Mouse (Mus musculus): ENCODE results near the gene Psmb4. TPM values are rescaled to one million over a fixed set of nuclear protein-coding genes. Genes with fewer than 3 reads are reported as not detected.
"Not testable (repeated sequence)": the region's sequence is repeated elsewhere in the genome, so short reads cannot be mapped to it uniquely, and the experiment has no call there.

Gene Psmb4
- polyA plus RNA-seq, 1 experiment: 475 TPM

GRCm38 (mm10) chr3:94911050-94911693, 24.4 kb upstream of the Psmb4 start:
- TF ChIP-seq CEBPB (IDR thresholded peaks at IDR 0.05; ENCODE audit: insufficient read depth, poor library complexity, severe bottlenecking): no peak
- no peak for TF ChIP-seq MAX (IDR thresholded peaks at IDR 0.05; ENCODE audit: low read depth)
- no peak for TF ChIP-seq TCF12 (IDR thresholded peaks at IDR 0.05; ENCODE audit: insufficient read depth, poor library complexity, severe bottlenecking)
- no peak for TF ChIP-seq MYOG (IDR thresholded peaks at IDR 0.05; ENCODE audit: control insufficient read depth in 1 of 3, insufficient read depth in 1 of 3, insufficient read length in 2 of 3, low read depth in 2 of 3)
- no peak for TF ChIP-seq USF1 (IDR thresholded peaks at IDR 0.05; ENCODE audit: low read depth)
- TF ChIP-seq SRF (IDR thresholded peaks at IDR 0.05; ENCODE audit: control insufficient read depth, insufficient read length, low read depth): no peak
- no peak for TF ChIP-seq TCF3 (IDR thresholded peaks at IDR 0.05; ENCODE audit: insufficient read length, low read depth)
- no peak for TF ChIP-seq POLR2AphosphoS2 (IDR thresholded peaks at IDR 0.05; ENCODE audit: insufficient read length, low read depth)
- TF ChIP-seq MYOD1 (IDR thresholded peaks at IDR 0.05; ENCODE audit: control insufficient read depth in 1 of 3, insufficient read length in 2 of 3, low read depth in 2 of 3): no peak
- no peak for TF ChIP-seq REST (IDR thresholded peaks at IDR 0.05; ENCODE audit: insufficient read depth, insufficient read length)
- no peak for TF ChIP-seq E2F4 (IDR thresholded peaks at IDR 0.05; ENCODE audit: insufficient read depth)
- no peak for TF ChIP-seq POLR2A (IDR thresholded peaks at IDR 0.05; ENCODE audit: insufficient read length, low read depth)
- Histone ChIP-seq H3K27me3 (ENCODE audit: control insufficient read depth, insufficient read depth, insufficient read length) (peaks cover 10% of the 10 kb centered on the region), H3K4me2 (ENCODE audit: low read depth) (no peak overlapping the region), H3K4me3 (no peak overlapping the region), H3K36me3 (ENCODE audit: control insufficient read depth, insufficient read depth) (no peaks in the 10 kb centered on the region), H3ac (ENCODE audit: control insufficient read depth, insufficient read length) (no peak overlapping the region), H3K79me2 (ENCODE audit: control insufficient read depth, insufficient read depth) (no peaks in the 10 kb centered on the region)

GRCm38 (mm10) chr3:94906482-94906881, 19.7 kb upstream of the Psmb4 start:
- Histone ChIP-seq H3K27me3 (ENCODE audit: control insufficient read depth, insufficient read depth, insufficient read length) (peaks cover 5% of the 10 kb centered on the region), H3K4me2 (ENCODE audit: low read depth) (no peak overlapping the region), H3K4me3 (no peak overlapping the region), H3ac (ENCODE audit: control insufficient read depth, insufficient read length) (no peak overlapping the region), H3K36me3 (ENCODE audit: control insufficient read depth, insufficient read depth) (no peaks in the 10 kb centered on the region), H3K79me2 (ENCODE audit: control insufficient read depth, insufficient read depth) (no peaks in the 10 kb centered on the region)
- no peak for TF ChIP-seq TCF3 (IDR thresholded peaks at IDR 0.05; ENCODE audit: insufficient read length, low read depth)
- TF ChIP-seq CEBPB (IDR thresholded peaks at IDR 0.05; ENCODE audit: insufficient read depth, poor library complexity, severe bottlenecking): no peak
- no peak for TF ChIP-seq POLR2AphosphoS2 (IDR thresholded peaks at IDR 0.05; ENCODE audit: insufficient read length, low read depth)
- no peak for TF ChIP-seq SRF (IDR thresholded peaks at IDR 0.05; ENCODE audit: control insufficient read depth, insufficient read length, low read depth)
- TF ChIP-seq USF1 (IDR thresholded peaks at IDR 0.05; ENCODE audit: low read depth): no peak
- no peak for TF ChIP-seq MYOD1 (IDR thresholded peaks at IDR 0.05; ENCODE audit: control insufficient read depth in 1 of 3, insufficient read length in 2 of 3, low read depth in 2 of 3)
- TF ChIP-seq E2F4 (IDR thresholded peaks at IDR 0.05; ENCODE audit: insufficient read depth): no peak
- no peak for TF ChIP-seq MAX (IDR thresholded peaks at IDR 0.05; ENCODE audit: low read depth)
- TF ChIP-seq MYOG (IDR thresholded peaks at IDR 0.05; ENCODE audit: control insufficient read depth in 1 of 3, insufficient read depth in 1 of 3, insufficient read length in 2 of 3, low read depth in 2 of 3): no peak
- TF ChIP-seq POLR2A (IDR thresholded peaks at IDR 0.05; ENCODE audit: insufficient read length, low read depth): no peak
- no peak for TF ChIP-seq TCF12 (IDR thresholded peaks at IDR 0.05; ENCODE audit: insufficient read depth, poor library complexity, severe bottlenecking)
- no peak for TF ChIP-seq REST (IDR thresholded peaks at IDR 0.05; ENCODE audit: insufficient read depth, insufficient read length)

GRCm38 (mm10) chr3:94904759-94905158, 18.0 kb upstream of the Psmb4 start:
- H3K4me2 ChIP-seq (ENCODE audit: low read depth); H3K4me3 ChIP-seq; H3K36me3 ChIP-seq (ENCODE audit: control insufficient read depth, insufficient read depth); H3K27me3 ChIP-seq (ENCODE audit: control insufficient read depth, insufficient read depth, insufficient read length); H3K79me2 ChIP-seq (ENCODE audit: control insufficient read depth, insufficient read depth); H3ac ChIP-seq (ENCODE audit: control insufficient read depth, insufficient read length): not testable (repeated sequence)

GRCm38 (mm10) chr3:94902747-94903146, 16.0 kb upstream of the Psmb4 start:
- no peak overlapping the region for H3K4me3 ChIP-seq
- no peak overlapping the region for H3ac ChIP-seq (ENCODE audit: control insufficient read depth, insufficient read length)
- H3K79me2 ChIP-seq (ENCODE audit: control insufficient read depth, insufficient read depth): no peaks in the 10 kb centered on the region
- no peak for TF ChIP-seq USF1 (IDR thresholded peaks at IDR 0.05; ENCODE audit: low read depth)
- TF ChIP-seq TCF3 (IDR thresholded peaks at IDR 0.05; ENCODE audit: insufficient read length, low read depth): no peak
- no peak for TF ChIP-seq POLR2AphosphoS2 (IDR thresholded peaks at IDR 0.05; ENCODE audit: insufficient read length, low read depth)
- no peak for TF ChIP-seq CEBPB (IDR thresholded peaks at IDR 0.05; ENCODE audit: insufficient read depth, poor library complexity, severe bottlenecking)
- no peak for TF ChIP-seq E2F4 (IDR thresholded peaks at IDR 0.05; ENCODE audit: insufficient read depth)
- TF ChIP-seq TCF12 (IDR thresholded peaks at IDR 0.05; ENCODE audit: insufficient read depth, poor library complexity, severe bottlenecking): no peak
- TF ChIP-seq REST (IDR thresholded peaks at IDR 0.05; ENCODE audit: insufficient read depth, insufficient read length): no peak
- no peak for TF ChIP-seq SRF (IDR thresholded peaks at IDR 0.05; ENCODE audit: control insufficient read depth, insufficient read length, low read depth)
- no peak overlapping the region for H3K4me2 ChIP-seq (ENCODE audit: low read depth)
- peaks cover 9% of the 10 kb centered on the region for H3K27me3 ChIP-seq (ENCODE audit: control insufficient read depth, insufficient read depth, insufficient read length)
- no peaks in the 10 kb centered on the region for H3K36me3 ChIP-seq (ENCODE audit: control insufficient read depth, insufficient read depth)

- no peaks in the 10 kb centered on the region for H3K36me3 ChIP-seq (ENCODE audit: control insufficient read depth, insufficient read depth)
These were observed 7.3 kb upstream of the Psmb4 start for GRCm38 (mm10) chr3:94894076-94894475.

More at GRCm38 (mm10) chr3:94894076-94894475, 7.3 kb upstream of the Psmb4 start:
- no peak overlapping the region for H3K4me2 ChIP-seq (ENCODE audit: low read depth)
- H3K79me2 ChIP-seq (ENCODE audit: control insufficient read depth, insufficient read depth): no peaks in the 10 kb centered on the region
- H3K27me3 ChIP-seq (ENCODE audit: control insufficient read depth, insufficient read depth, insufficient read length): peaks cover 13% of the 10 kb centered on the region
- TF ChIP-seq MAX (IDR thresholded peaks at IDR 0.05; ENCODE audit: low read depth) (no peak), POLR2AphosphoS2 (IDR thresholded peaks at IDR 0.05; ENCODE audit: insufficient read length, low read depth) (no peak), CEBPB (IDR thresholded peaks at IDR 0.05; ENCODE audit: insufficient read depth, poor library complexity, severe bottlenecking) (no peak), E2F4 (IDR thresholded peaks at IDR 0.05; ENCODE audit: insufficient read depth) (no peak), MYOG (IDR thresholded peaks at IDR 0.05; ENCODE audit: control insufficient read depth in 1 of 3, insufficient read depth in 1 of 3, insufficient read length in 2 of 3, low read depth in 2 of 3) (no peak), POLR2A (IDR thresholded peaks at IDR 0.05; ENCODE audit: insufficient read length, low read depth) (no peak), REST (IDR thresholded peaks at IDR 0.05; ENCODE audit: insufficient read depth, insufficient read length) (no peak), TCF12 (IDR thresholded peaks at IDR 0.05; ENCODE audit: insufficient read depth, poor library complexity, severe bottlenecking) (no peak), SRF (IDR thresholded peaks at IDR 0.05; ENCODE audit: control insufficient read depth, insufficient read length, low read depth) (no peak), MYOD1 (IDR thresholded peaks at IDR 0.05; ENCODE audit: control insufficient read depth in 1 of 3, insufficient read length in 2 of 3, low read depth in 2 of 3) (no peak), USF1 (IDR thresholded peaks at IDR 0.05; ENCODE audit: low read depth) (no peak), TCF3 (IDR thresholded peaks at IDR 0.05; ENCODE audit: insufficient read length, low read depth) (no peak)
- H3ac ChIP-seq (ENCODE audit: control insufficient read depth, insufficient read length): no peak overlapping the region
- no peak overlapping the region for H3K4me3 ChIP-seq

Data from myocyte (in vitro differentiated cells).